Mouse (Mus musculus) layer of hippocampus, adult 18-20 months (tissue): ENCODE data around the gene Vamp2. TPM values are rescaled to one million over a fixed set of nuclear protein-coding genes. Genes with fewer than 3 reads are reported as not detected.
"Not testable (repeated sequence)": the region's sequence is repeated elsewhere in the genome, so short reads cannot be mapped to it uniquely, and the experiment has no call there.

Source experiments
- DNase-seq, 2 experiments: peaks; one replicate each; pipeline ENCODE4 v3.0.0; 2022; ENCODE audit warnings: low spot score in 2 of 2
- total RNA-seq, 2 experiments: library from RNA; stranded (reverse); gene quantifications; 2 replicates each; pipeline ENCODE4 v1.2.3; 2021

Gene Vamp2
- total RNA-seq, 2 experiments from 2014 or later = 995 to 1,010 TPM

DNA sequence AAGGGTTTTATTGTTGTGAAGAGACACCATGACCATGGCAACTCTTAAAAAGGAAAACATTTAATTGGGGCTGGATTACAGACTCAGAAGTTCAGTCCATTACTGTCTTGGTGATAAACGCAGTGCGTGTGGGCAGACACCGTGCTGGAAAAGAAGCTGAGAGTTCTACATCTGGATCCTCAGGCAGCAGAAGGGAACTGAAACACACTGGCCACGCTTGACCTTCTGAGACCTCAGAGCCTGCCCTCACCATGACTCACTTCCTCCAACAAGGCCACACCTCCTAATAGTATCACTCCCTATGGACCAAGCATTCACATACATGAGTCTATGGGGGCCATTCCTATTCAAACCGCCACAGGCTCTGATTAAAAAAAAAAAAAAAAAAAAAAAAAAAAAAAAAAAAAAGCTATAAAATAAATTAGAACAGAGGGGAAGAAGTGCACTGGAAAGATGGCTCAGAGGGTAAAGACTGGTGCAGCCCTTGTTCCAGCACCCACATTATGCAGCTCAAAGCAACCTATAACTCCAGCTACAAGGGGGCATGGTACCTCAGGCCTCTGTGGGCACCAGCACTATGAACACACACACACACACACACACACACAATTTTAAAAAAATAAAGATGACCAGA lies 9.4 kb upstream of the Vamp2 start:
- no peak for DNase-seq

DNA sequence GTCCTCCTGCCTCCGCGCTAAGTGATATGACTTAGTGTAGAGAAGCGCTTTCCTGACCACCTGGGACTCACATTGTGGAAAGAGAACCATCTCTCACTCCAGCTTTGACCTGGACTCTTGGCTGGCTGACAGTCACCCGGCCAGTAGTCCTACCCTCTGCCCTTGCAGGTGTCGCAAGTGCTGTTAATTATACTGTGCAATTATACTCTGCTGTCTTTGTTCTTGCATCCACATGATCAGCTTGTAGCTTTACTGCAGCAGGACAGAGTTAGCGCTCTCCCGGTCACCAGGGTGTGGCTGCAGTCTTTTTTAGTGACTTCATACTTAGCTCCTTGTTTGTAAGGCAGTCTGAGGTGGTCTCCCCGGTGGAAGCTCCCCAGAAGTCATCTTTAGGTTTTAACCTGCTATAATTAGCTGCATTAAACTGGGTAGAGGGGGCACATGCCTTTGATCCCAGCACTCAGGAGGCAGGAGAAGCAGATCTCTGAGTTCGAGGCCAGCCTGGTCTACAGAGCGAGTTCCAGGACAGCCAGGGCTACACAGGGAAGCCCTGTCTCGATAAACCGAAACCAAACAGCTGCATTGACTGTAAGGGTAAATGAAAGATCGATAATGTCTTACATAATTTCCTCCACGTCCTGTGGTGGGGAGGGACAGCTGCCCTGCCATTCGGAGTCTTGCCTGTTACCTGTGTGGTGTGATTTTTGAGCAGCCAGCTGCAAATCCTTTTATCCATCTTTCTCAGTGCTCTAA lies 8.0 kb upstream of the Vamp2 start:
- DNase-seq = no peak

DNA sequence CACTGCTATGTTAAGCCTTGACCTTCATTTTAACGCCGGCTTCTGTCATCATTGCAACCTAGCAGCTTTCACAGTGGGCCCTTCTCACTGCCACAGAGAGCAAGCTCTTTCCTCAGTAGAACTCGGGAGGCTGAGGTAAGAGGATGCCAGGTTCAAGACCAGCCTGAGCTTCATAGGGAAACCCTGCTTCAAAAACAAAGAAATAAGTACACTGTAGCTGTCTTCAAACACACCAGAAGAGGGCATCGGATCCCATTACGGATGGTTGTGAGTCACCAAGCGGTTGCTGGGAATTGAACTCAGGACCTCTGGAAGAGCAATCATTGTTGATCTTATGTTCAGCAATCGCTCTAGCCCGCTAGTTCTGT lies 7.5 kb upstream of the Vamp2 start:
- no peak for DNase-seq

DNA sequence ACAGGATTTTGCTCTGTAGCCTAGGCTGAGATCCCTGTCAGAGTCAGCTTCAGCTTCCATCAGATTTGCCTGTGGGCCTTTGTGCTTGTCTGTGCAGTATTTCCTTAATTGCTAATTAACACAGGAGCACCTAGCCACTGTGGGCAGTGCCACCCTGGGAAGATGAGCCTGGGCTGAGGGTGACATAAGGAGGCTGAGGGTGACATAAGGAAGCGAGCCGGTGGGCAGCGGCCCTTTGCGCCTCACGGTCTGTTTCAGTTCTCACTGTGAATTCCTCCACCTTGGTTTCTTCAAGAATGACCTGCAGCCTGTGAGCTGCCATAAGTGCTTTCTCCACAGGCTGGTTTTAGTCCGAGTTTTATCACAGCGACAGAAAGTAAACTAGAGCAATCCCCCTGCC lies 6.7 kb upstream of the Vamp2 start:
- DNase-seq = no peak

DNA sequence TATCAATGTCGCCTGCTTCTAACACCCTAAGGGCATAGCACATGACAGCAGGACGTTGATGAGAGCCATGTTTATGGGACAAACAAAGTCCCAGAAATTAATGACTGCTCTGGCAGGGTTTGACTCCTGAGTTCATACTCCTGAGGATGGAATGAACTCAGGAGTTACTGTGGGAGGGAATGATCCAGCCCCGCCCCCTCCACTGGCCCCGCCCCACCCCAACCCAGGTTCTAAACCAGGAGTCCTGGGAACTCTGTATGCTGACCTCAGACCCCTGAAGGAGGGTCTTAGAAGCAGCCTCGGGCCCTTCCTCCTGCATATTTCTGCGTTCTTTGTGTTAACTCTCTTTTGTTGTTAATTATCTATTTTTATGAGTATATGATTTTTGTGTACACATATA lies 2.7 kb upstream of the Vamp2 start:
- DNase-seq = no peak

DNA sequence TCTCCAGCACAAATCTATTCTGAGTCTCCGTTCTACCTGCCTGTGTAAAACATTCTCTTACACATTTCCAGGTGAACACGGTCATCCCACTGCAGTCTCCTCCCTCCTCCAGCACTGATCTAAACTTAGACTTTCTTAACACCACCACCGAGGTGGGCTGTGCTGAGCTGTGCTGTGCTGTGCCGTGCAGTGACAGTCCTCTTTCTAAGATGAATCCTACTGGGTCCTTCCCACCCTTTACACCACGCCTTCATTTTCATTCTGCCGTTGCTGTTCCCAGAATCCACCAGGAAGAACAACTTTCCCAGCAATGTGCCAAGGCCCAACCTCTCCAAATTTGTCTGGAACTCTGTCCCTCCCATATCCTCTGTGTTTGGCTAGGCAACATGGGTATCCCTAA lies 1.9 kb upstream of the Vamp2 start:
- peak in 1 of 2 experiments; percentile 36 for DNase-seq

DNA sequence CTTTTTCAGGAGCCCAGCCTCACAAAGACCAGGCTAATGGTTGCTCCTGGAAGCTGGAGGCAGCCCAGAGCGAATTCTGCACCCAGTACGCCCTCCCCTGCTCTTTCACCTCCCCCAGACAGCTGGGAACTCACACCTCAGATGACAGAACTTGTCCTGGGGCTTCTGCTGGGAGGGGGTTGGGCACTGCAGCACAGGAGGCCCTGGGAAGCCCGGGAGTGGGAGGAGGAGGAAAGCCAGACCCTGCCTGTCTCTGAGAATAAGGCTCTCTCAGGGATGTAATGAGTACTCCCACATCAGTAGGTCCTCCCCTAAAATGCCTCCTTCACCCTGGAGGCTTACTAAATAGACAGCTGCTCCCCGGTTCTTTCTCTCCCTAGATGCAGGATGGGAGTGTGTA lies 1.2 kb upstream of the Vamp2 start:
- DNase-seq = peak in 1 of 2 experiments; percentile 52

DNA sequence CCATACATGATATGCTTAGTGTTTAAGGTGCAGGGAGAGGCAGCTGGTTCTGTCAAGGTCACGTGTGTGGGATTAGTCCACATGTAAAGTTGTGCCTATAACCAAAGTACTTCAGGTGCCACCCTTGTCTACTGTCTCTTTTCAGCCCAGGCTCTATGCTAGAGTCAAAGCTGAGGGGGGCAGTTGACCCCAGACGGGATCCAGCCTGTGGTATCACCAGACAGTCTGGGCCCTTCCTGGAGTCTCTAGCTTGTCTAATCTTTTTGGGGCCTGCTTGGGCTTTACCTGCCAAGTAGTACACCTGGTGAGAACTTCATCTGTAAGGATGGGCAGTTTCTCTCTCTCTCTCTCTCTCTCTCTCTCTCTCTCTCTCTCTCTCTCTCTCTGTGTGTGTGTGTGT lies 693 bp upstream of the Vamp2 start:
- no peak for DNase-seq

DNA sequence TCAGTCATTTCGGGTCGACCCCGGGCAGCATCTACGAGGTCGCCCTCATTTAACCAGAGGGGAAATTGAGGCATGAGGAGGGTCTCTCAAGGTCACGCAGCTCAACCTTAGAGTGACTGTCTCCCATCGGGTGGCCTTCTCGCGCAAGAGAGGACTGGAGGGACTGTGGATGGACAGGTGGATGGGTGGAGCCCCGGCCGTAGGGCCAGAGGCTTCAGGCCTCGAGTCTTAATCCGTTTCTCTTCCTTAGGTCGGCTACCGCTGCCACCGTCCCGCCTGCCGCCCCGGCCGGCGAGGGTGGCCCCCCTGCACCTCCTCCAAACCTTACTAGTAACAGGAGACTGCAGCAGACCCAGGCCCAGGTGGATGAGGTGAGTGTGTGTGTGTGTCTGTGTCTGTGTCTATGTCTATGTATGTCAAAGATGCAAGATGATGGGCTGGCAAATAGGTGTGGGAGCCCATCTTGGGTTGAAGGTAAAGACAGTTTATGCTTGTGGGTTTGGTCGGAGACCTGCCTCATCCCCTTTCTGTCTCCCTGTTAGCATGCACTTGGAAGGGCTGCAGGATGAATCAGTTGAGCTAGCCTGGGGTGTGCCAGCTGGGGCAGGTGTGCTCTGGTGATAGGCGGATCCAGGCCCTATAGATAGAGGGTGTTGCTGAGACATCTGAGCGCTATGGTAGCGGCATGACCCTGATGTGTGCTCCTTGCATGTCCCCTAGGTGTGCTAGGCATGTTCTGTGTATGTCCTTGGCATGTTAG lies 746 bp downstream of the Vamp2 start:
- no peak for DNase-seq

DNA sequence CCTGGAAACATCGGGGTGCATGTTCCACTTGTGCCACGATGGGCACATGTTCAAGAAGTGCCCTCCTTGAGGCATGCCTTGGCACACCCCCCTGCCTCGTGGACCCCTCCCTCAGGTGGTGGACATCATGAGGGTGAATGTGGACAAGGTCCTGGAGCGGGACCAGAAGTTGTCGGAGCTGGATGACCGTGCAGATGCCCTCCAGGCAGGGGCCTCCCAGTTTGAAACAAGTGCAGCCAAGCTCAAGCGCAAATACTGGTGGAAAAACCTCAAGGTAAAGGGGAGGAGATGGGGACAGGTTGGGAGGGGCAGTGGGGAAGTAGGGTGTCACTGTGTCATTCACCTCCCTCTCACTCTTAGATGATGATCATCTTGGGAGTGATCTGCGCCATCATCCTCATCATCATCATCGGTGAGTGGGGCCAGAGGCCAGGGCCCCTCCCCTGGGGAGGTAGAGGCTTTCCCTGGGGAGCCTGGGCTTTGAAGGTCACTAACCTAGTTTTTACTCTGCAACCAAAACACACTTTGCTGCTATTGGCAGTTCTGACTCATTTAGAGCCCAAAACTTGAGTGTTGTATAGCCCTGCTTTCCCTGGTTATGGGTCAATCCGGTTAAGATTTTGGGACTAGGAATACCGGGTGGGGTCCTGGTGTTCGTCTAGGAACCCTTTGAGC lies 1.5 kb downstream of the Vamp2 start:
- DNase-seq = no peak

DNA sequence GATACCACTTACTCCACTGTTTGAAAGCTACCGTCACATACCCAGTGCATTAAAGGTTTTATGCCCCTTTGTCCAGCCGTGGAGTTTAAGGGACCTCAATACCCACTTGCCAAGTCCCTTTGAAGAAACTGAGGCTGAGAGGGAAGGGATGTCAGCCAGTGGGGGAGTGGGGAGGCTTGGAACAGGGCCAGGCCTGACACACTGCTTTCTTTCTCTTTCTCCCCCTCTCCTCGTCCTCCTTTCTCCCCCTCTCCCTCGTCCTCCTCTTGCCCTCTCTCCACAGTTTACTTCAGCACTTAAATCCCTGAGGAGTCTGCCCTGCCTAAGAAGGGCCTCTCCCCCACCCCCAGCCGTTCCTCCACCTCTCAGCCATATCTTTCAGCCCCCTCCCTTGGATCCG lies 2.1 kb downstream of the Vamp2 start:
- DNase-seq = no peak

DNA sequence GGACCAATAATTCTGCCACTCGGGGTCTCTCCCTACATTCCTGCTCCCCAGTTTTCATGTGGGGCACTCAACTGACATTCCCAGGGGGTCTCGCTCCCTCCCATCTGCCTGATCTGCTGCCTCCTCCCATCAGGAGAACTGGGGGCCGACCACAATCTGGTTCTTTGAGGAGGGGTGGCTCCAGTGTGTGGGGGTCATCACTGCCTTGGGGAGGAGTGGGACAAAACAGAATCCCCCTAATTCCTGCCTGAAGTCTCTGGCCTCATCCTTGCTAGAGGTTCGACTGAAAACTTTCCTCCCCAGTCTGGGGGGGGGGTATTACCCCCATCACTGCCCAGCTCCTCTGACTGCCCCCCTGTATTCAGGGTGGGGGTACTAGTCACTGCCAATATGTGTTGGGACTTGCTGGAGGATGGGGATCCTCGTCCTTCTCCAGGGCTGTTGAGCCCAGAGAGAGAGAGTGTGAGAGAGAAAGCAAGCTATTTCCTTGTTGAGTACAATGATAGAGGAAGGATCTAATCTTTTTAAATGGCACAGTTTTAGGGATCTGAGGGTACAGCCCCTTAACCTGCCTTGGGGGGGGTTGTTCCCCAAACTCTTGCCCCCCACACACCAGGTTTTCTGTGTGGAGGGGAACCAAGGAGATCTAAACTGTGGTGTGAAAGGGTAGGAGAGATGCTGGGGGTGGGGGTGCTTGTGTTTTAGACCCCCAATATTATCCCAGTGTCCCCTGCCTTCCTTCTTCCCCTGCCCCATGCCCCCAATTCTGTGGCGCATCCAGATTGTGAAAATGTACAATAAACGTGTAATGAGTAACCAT lies 3.5 kb downstream of the Vamp2 start:
- DNase-seq = no peak

DNA sequence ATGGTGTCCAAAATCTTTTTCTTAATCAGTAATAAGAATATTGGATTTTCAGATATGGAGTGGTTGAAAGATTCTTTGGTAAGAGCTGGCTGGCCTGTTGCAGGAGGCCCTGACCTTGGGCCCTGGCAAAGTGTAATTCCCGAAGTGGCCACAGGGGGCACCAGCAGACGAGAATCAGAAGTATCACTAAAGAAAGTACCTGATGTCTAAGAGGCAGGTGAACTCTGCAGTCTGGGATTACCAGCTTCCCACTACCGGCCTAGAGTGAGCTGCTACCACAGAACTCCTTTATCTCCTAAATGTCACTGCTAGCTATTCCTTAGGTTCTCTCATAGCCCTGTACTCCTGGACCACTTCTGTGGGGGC lies 4.1 kb downstream of the Vamp2 start:
- DNase-seq = peak in 1 of 2 experiments; percentile 87

DNA sequence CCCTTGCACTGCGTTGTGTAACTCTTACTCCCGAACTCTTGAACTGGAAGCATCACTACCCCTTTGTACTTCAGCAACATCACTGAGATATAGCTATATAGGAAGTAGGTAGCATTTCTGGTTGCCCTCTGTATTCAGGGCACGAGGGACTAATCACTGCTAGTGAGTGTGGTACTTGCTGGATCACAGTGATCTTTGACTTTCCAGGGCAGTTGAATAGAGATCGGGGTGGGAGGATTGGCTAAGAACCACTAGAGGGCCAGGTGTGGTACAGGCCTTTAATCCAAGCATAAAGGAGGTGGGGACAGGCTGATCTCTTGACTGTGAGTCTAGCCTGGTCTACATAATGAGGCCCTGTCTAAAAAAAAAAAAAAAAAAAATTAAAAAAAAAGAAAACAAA lies 4.6 kb downstream of the Vamp2 start:
- no peak for DNase-seq

DNA sequence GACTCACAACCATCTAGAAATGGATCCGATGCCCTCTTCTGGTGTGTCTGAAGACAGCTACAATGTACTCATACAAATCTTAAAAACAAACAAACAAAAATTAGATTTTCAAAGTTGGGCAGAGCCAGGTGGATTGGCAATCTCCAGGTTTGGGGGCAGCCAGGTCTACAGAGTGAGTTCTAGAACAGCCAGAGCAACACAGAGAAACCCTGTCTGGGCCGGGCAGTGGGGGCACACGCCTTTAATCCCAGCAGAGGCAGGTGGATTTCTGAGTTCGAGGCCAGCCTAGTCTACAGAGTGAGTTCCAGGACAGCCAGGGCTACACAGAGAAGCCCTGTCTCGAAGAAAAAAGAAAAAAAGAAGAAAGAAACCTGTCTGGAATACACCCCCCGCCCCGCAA lies 5.6 kb downstream of the Vamp2 start:
- not testable (repeated sequence) for DNase-seq

DNA sequence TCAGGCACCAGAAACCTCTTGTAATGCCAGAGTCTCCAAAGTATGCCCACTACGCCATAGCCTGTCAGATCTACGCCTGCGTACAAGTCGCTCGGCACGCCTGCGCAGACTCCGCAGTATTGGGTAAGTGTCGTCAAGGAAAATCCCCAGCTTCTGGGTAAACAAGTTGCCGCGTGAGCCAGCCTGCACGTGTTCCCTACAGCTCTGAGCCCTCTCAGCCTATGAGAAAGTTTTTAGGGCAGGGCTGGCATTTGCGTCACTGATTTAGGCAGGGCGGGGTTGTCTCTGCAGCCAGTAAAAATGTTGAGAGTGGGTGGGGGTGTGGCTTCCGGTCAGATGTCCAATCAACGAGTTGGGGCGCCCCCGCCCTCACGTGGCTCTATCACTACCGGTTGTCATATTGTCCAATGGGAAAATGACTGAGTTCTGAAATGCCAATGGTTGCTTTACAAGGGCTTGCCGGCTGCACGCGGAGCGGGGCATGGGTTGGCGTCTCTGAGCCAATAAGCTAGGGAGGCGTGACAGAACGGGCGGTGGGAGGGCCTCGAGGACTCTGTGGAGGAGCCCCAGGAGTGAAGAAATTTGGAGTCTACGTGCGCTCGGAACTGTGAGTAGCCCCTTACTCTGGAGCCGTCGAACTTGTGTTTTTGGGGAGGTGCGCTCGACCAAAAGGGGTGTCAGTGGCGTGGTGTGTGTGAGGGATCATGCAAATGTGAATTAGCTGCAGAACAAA lies 6.6 kb downstream of the Vamp2 start, which contains the start of gene Per1:
TSS of gene Per1 (plus strand) at position 521 of the 733 bp plus-strand sequence.
- DNase-seq = peak; percentile 100

DNA sequence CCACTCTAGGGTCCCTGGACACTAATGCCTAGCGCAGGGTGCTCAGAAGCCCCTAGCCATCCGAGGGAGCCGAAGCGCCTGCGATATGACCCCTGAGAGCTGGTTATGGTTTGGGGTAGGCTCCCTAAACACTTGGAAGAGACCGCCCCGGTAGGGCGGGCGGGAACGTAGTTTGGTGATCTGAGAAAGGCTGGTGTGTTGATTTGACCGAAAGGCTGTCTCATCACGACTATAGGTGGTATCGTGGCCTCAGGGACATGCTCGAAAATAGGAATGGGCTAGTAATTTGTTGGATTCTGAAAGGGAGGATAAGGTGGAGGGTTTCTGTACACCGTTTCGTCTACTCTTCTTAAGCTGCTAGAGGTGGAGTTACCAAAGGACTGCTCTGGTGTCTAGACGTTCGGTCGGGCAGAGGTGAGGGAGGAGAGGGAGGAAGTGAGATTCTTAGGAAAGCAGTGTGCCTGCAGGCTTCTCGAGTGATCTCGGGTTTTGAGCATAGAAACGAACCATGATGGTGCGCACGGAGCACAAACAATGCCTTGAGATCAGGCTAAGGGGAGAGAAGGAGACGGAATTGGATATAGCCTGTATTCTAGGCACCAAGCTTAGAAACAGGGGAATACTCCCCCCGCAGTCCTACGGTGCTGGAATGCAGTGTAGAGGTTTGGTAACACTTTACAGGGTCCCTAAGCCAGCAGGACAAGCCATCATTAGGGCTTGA lies 7.4 kb downstream of the Vamp2 start:
- DNase-seq = no peak

DNA sequence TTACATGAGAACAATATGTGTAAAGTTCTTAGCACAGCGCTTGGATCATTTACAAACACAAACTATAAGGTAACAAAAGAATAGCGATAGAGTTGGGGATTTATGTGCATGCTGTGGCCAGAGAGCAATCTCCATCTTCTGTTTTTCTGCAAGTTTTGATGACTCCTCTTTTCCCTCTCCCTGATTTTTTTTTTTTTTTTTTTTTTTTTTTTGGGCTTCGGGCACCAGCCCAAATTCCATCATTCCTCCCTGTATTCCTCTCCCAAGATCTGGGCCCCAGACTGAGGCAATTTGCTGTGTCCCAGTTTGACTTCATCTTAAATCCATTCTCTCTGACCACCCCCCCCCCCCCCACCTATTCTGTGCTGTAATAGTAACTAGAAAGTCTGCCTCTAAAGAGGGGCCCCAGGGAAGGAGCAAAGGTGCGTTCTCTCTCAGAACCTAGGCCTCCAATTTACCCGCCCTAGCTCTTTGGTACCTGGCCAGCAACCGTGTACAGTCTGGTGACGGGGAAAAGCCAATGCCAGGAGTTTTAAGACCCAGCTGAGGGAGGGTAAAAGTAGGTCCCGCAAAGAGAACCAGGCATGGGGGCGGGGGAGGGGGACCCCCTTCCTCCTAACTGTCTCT lies 8.2 kb downstream of the Vamp2 start:
- no peak for DNase-seq
